20 mouse cellular contexts compared by ENCODE assay signal in genomic region chr14:30425175-30425574, GRCm38 (mm10). TPM values are rescaled to one million over a fixed set of nuclear protein-coding genes. Genes with fewer than 3 reads are reported as not detected.
DNase-seq lines count a peak whose midpoint lies in the region; ATAC-seq and TF ChIP-seq lines count a peak whose summit lies in the region.
"Had no signal": no experiment of that assay in that cellular context is flagged by ENCODE, and none has a peak within 500 bp of the region (broad histone marks: within the 10 kb centered on the region; RNA-seq: fewer than 3 reads in every experiment).

No protein-coding gene starts in this region.

- H3K27me3 ChIP-seq in midbrain, embryonic 13.5 days: no peaks in the 10 kb centered on the region
- no peaks in the 10 kb centered on the region for H3K27me3 ChIP-seq in midbrain, postnatal 0 days (ENCODE audit: insufficient read depth, low read length)
- no peaks in the 10 kb centered on the region for H3K27me3 ChIP-seq in heart, embryonic 13.5 days (replicated peaks)
- no peaks in the 10 kb centered on the region for H3K27me3 ChIP-seq in kidney, embryonic 15.5 days
- H3K27me3 ChIP-seq: embryonic facial prominence, embryonic 12.5 days had no signal

- H3K27ac ChIP-seq in midbrain, embryonic 13.5 days: peak overlapping the region; percentile 32; the same call in 1 of the 2 replicates
- H3K27ac ChIP-seq in midbrain, postnatal 0 days (ENCODE audit: low read depth, low read length): no peak overlapping the region
- H3K27ac ChIP-seq in heart, embryonic 13.5 days (replicated peaks): no peak overlapping the region
- no peak overlapping the region for H3K27ac ChIP-seq in kidney, embryonic 15.5 days
- H3K27ac ChIP-seq: embryonic facial prominence, embryonic 12.5 days; hindbrain, embryonic 14.5 days had no signal

- DNase-seq in adrenal gland, postnatal 14 days: peak; percentile 8
- no peak for DNase-seq in adrenal gland, adult 18-20 months (ENCODE audit: low spot score in 2 of 2)
- DNase-seq in heart, adult 8-10 months (ENCODE audit: low spot score): peak; percentile 41
- DNase-seq in heart, postnatal 4 days: no peak
- no peak for DNase-seq in midbrain, postnatal 0 days (ENCODE audit: low spot score)
- DNase-seq: adrenal gland, postnatal 25 days; B cell, adult 2 months; cerebellum, adult 11 months; cerebellum, adult 8-10 months; cerebellum, postnatal 14 days; gastrocnemius, postnatal 10 days; kidney, adult 2 months had no signal

- no peaks in the 10 kb centered on the region for H3K9me3 ChIP-seq in midbrain, embryonic 13.5 days
- H3K9me3 ChIP-seq in midbrain, postnatal 0 days (ENCODE audit: low read length): no peaks in the 10 kb centered on the region
- no peaks in the 10 kb centered on the region for H3K9me3 ChIP-seq in heart, embryonic 13.5 days
- H3K9me3 ChIP-seq in kidney, embryonic 15.5 days (replicated peaks): no peaks in the 10 kb centered on the region
- H3K9me3 ChIP-seq: embryonic facial prominence, embryonic 12.5 days had no signal

- no peak for ATAC-seq in midbrain, embryonic 13.5 days
- ATAC-seq in midbrain, postnatal 0 days (ENCODE audit: low FRiP score): no peak
- ATAC-seq in heart, embryonic 13.5 days (ENCODE audit: extremely low read depth, insufficient number of reproducible peaks, low FRiP score, low TSS enrichment): no peak
- ATAC-seq in kidney, embryonic 15.5 days (replicated peaks; ENCODE audit: low FRiP score): no peak
- ATAC-seq: CD4-positive, CD25-positive, alpha-beta regulatory T cell, adult 4 months; forebrain, embryonic 16.5 days; intestine, embryonic 16.5 days had no signal

- H3K4me1 ChIP-seq in midbrain, embryonic 13.5 days (replicated peaks): peaks cover 11% of the 10 kb centered on the region
- no peaks in the 10 kb centered on the region for H3K4me1 ChIP-seq in midbrain, postnatal 0 days (ENCODE audit: insufficient read depth, low read length)
- peaks cover 36% of the 10 kb centered on the region for H3K4me1 ChIP-seq in heart, embryonic 13.5 days
- peaks cover 12% of the 10 kb centered on the region for H3K4me1 ChIP-seq in kidney, embryonic 15.5 days

- no peak overlapping the region for H3K4me2 ChIP-seq in midbrain, embryonic 13.5 days (replicated peaks)
- no peak overlapping the region for H3K4me2 ChIP-seq in midbrain, postnatal 0 days (ENCODE audit: low read depth, low read length, poor library complexity, severe bottlenecking)
- peak overlapping the region; percentile 33 for H3K4me2 ChIP-seq in heart, embryonic 13.5 days
- no peak overlapping the region for H3K4me2 ChIP-seq in kidney, embryonic 15.5 days
- H3K4me2 ChIP-seq: embryonic facial prominence, embryonic 12.5 days; hindbrain, embryonic 14.5 days had no signal

- H3K4me3 ChIP-seq in midbrain, embryonic 13.5 days (replicated peaks): no peak overlapping the region
- H3K4me3 ChIP-seq in midbrain, postnatal 0 days (ENCODE audit: low read depth, low read length): no peak overlapping the region
- H3K4me3 ChIP-seq in heart, embryonic 13.5 days: no peak overlapping the region
- H3K4me3 ChIP-seq in kidney, embryonic 15.5 days (replicated peaks): no peak overlapping the region
- H3K4me3 ChIP-seq: embryonic facial prominence, embryonic 12.5 days had no signal

- no peak for TF ChIP-seq CTCF in midbrain, postnatal 0 days (IDR thresholded peaks at IDR 0.05)

- WGBS in midbrain, embryonic 13.5 days: 76% methylated on average over 6 of the region's 6 CpGs
- WGBS in midbrain, postnatal 0 days: 73% methylated on average over 6 of the region's 6 CpGs
- WGBS in heart, embryonic 13.5 days: 25% methylated on average over 6 of the region's 6 CpGs
- WGBS in kidney, embryonic 15.5 days: 65% methylated on average over 6 of the region's 6 CpGs

- H3K36me3 ChIP-seq in midbrain, embryonic 13.5 days: no peaks in the 10 kb centered on the region
- H3K36me3 ChIP-seq in midbrain, postnatal 0 days (ENCODE audit: insufficient read depth, low read length): no peaks in the 10 kb centered on the region
- no peaks in the 10 kb centered on the region for H3K36me3 ChIP-seq in heart, embryonic 13.5 days
- H3K36me3 ChIP-seq in kidney, embryonic 15.5 days: no peaks in the 10 kb centered on the region
- H3K36me3 ChIP-seq: embryonic facial prominence, embryonic 12.5 days had no signal

- H3K9ac ChIP-seq in midbrain, embryonic 13.5 days (replicated peaks): no peak overlapping the region
- H3K9ac ChIP-seq in midbrain, postnatal 0 days (replicated peaks; ENCODE audit: low read length, poor library complexity, severe bottlenecking): no peak overlapping the region
- no peak overlapping the region for H3K9ac ChIP-seq in heart, embryonic 13.5 days
- H3K9ac ChIP-seq in kidney, embryonic 15.5 days: no peak overlapping the region
- H3K9ac ChIP-seq: embryonic facial prominence, embryonic 12.5 days; hindbrain, embryonic 14.5 days had no signal

RNA-seq across cellular contexts. Expression of gene Dcp1a, which starts 54.2 kb away (rescaled TPM):
- 22.6 and 30.2 TPM in 2 replicates for total RNA-seq in adrenal gland, postnatal 14 days (2021)
- total RNA-seq in adrenal gland, adult 18-20 months (2021): 10 to 100 TPM; 23.7 to 25.1 TPM
- total RNA-seq in heart, adult 8-10 months (2022): 10 to 100 TPM in 2 of 4 experiments, 1 to 10 TPM in 2; 9.0 to 11.3 (median 10.5) TPM
- 10 to 100 TPM; 19.2 to 20.0 TPM for total RNA-seq in heart, postnatal 4 days (2021)
- polyA plus RNA-seq in midbrain, embryonic 13.5 days (2015; fragmentation: Nextera tagmentation; extraction: Ambion mirVana): 22.5 and 23.2 TPM in 2 replicates
- 22.5 and 26.1 TPM in 2 replicates for total RNA-seq in midbrain, postnatal 0 days (2014; rRNA removed)
- polyA plus RNA-seq in midbrain, postnatal 0 days (2015; fragmentation: Nextera tagmentation; extraction: Ambion mirVana): 9.3 and 11.8 TPM in 2 replicates
- 16.1 and 17.2 TPM in 2 replicates for polyA plus RNA-seq in heart, embryonic 13.5 days (2015; fragmentation: Nextera tagmentation; extraction: Ambion mirVana)
- polyA plus RNA-seq in kidney, embryonic 15.5 days (2015; fragmentation: Nextera tagmentation; extraction: Ambion mirVana): 26.9 and 30.0 TPM in 2 replicates

Comparison
In these comparisons a context has a peak if more than half of its experiments do, and no peak if none do; other contexts are left out.
1. DNase-seq: peak in adrenal gland, postnatal 14 days (single experiment) and heart, adult 8-10 months (single experiment); none in adrenal gland, adult 18-20 months (0 of 2), heart, postnatal 4 days (single experiment) and midbrain, postnatal 0 days (single experiment).